Comparison of ENCODE assay signal across 8 mouse cellular contexts in the genomic region with DNA sequence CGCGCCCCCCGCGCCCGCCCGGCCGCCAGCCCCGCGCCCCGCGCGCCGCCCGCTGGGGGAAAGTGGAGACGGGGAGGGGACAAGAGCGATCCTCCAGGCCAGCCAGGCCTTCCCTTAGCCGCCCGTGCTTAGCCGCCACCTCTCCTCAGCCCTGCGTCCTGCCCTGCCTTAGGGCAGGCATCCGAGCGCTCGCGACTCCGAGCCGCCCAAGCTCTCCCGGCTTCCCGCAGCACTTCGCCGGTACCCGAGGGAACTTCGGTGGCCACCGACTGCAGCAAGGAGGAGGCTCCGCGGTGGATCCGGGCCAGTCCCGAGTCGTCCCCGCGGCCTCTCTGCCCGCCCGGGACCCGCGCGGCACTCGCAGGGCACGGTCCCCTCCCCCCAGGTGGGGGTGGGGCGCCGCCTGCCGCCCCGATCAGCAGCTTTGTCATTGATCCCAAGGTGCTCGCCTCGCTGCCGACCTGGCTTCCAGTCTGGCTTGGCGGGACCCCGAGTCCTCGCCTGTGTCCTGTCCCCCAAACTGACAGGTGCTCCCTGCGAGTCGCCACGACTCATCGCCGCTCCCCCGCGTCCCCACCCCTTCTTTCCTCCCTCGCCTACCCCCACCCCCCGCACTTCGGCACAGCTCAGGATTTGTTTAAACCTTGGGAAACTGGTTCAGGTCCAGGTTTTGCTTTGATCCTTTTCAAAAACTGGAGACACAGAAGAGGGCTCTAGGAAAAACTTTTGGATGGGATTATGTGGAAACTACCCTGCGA. TPM values are rescaled to one million over a fixed set of nuclear protein-coding genes. Genes with fewer than 3 reads are reported as not detected.
DNase-seq lines count a peak whose midpoint lies in the region; ATAC-seq lines count a peak whose summit lies in the region.

No protein-coding gene starts in this region.

- H3K4me3 ChIP-seq in hindbrain, embryonic 12.5 days, result peak overlapping the region; percentile 73

- under 1% methylated on average over 52 of the region's 68 CpGs for WGBS in hindbrain, embryonic 12.5 days

- H3K27me3 ChIP-seq in hindbrain, embryonic 12.5 days, result no peaks in the 10 kb centered on the region

- H3K9me3 ChIP-seq in hindbrain, embryonic 12.5 days (replicated peaks), result no peaks in the 10 kb centered on the region

- no peaks in the 10 kb centered on the region for H3K36me3 ChIP-seq in hindbrain, embryonic 12.5 days

- H3K9ac ChIP-seq in hindbrain, embryonic 12.5 days, result peak overlapping the region; percentile 78

- H3K4me1 ChIP-seq in hindbrain, embryonic 12.5 days, result peaks cover 7% of the 10 kb centered on the region; the same call in 1 of the 2 replicates

- H3K27ac ChIP-seq in hindbrain, embryonic 12.5 days, result peak overlapping the region; percentile 82

- ATAC-seq in hindbrain, embryonic 12.5 days (ENCODE audit: low FRiP score), result peak; percentile 93

- H3K4me2 ChIP-seq in hindbrain, embryonic 12.5 days (replicated peaks), result peak overlapping the region; percentile 85

- peak; percentile 76 for DNase-seq in Muller cell, postnatal 12 days (ENCODE audit: inconsistent ontology term)
- peak; percentile 26 for DNase-seq in cerebellum, adult 9-10 months
- peak; percentile 31 for DNase-seq in frontal cortex, postnatal 25 days (ENCODE audit: low spot score in 2 of 2)
- peak; percentile 18 for DNase-seq in left cerebral cortex, adult 11 months (ENCODE audit: low spot score)
- DNase-seq in lung, postnatal 4 days, result peak; percentile 52 to 64
- DNase-seq in right cerebral cortex, adult 18-20 months, result peak; percentile 47
- peak; percentile 66 for DNase-seq in yolk sac, embryonic 10.5 days (ENCODE audit: low spot score)

RNA-seq across cellular contexts. Expression of a gene that starts 0.5 kb away (rescaled TPM):
- 16.2 and 18.5 TPM in 2 replicates for polyA plus RNA-seq in hindbrain, embryonic 12.5 days (2016; fragmentation: Nextera tagmentation; extraction: Ambion mirVana)

Comparison
In these comparisons a context has a peak if more than half of its experiments do, and no peak if none do; other contexts are left out.
1. Peak in every context shown above with its lines: DNase-seq, ATAC-seq, H3K4me3 ChIP-seq and H3K27ac ChIP-seq.
2. DNase-seq: peak in every context shown above with its lines; median percentile 76 in Muller cell, postnatal 12 days; 66 in yolk sac, embryonic 10.5 days; 58 in lung, postnatal 4 days; 47 in right cerebral cortex, adult 18-20 months; 31 in frontal cortex, postnatal 25 days; 26 in cerebellum, adult 9-10 months; 18 in left cerebral cortex, adult 11 months.